Mouse (Mus musculus) left cerebral cortex, postnatal 4 days (tissue): Measurements from ENCODE around the gene Ngly1. TPM values are rescaled to one million over a fixed set of nuclear protein-coding genes. Genes with fewer than 3 reads are reported as not detected.
A peak's percentile ranks its signal among the peaks of the same experiment; 100 is the strongest.

Experiments used
- DNase-seq: peaks from one replicate; pipeline ENCODE4 v3.0.0-alpha.2; 2022
- intact Hi-C: fragments of 180-260 bp; cut with DNase I; formaldehyde crosslinking; loops from one replicate; pipeline ENCODE4 v1.15.1; 2025
- total RNA-seq, 2 experiments: library from RNA; stranded (reverse); gene quantifications; 2 replicates each; pipeline ENCODE4 v1.2.3; 2021

Ngly1 gene
- total RNA-seq, 2 experiments from 2014 or later: 27.3 to 32.1 TPM

- intact Hi-C loops: no loop called here
- DNase-seq: no peak
These were observed 76.1 kb downstream of the Ngly1 start for GRCm38 (mm10) chr14:16325208-16325607.

GRCm38 (mm10) chr14:16328531-16328930, 79.5 kb downstream of the Ngly1 start:
- peak; percentile 48 for DNase-seq
- intact Hi-C loops: no loop called here

- DNase-seq: no peak
- intact Hi-C loops: no loop called here
These were observed 79.9 kb downstream of the Ngly1 start for GRCm38 (mm10) chr14:16328959-16329480.

- intact Hi-C loops: no loop called here
- no peak for DNase-seq
These were observed 80.7 kb downstream of the Ngly1 start for GRCm38 (mm10) chr14:16329756-16330155.

GRCm38 (mm10) chr14:16334260-16334659, 85.2 kb downstream of the Ngly1 start:
- intact Hi-C loops: no loop called here
- no peak for DNase-seq

- intact Hi-C loops: no loop called here
These were observed 86.8 kb downstream of the Ngly1 start for GRCm38 (mm10) chr14:16335835-16336417.

GRCm38 (mm10) chr14:16347505-16347904, 98.4 kb downstream of the Ngly1 start:
- intact Hi-C loops: no loop called here
- DNase-seq: no peak

More at GRCm38 (mm10) chr14:16335835-16336417, 86.8 kb downstream of the Ngly1 start:
- no peak for DNase-seq

- no peak for DNase-seq
- intact Hi-C loops: loop anchor here (10.0 kb wide), 1 partner anchor 115 kb away; the partner anchor contains the start of genes Ngly1 and Oxsm
These were observed 110.6 kb downstream of the Ngly1 start for GRCm38 (mm10) chr14:16359704-16360103.

Other genes with a start within 250 kb of the Ngly1 start
- gene Oxsm, start 528 bp downstream of the Ngly1 start, total RNA-seq: 10 to 100 TPM; 10.3 to 11.0 TPM
- 100 to 1,000 TPM; 220 to 249 TPM for gene Top2b, start 115.9 kb downstream of the Ngly1 start, total RNA-seq